Mouse (Mus musculus) liver, adult 2 months (tissue): Measurements from ENCODE around the gene Olfr968. TPM values are rescaled to one million over a fixed set of nuclear protein-coding genes. Genes with fewer than 3 reads are reported as not detected.

Source experiments
- DNase-seq: peaks from one replicate; pipeline ENCODE4 v3.0.0-alpha.2; 2011; ENCODE audit warnings: low read depth, low spot score; ENCODE audit errors: extremely low read depth
- H3K27ac ChIP-seq: fragments of 200-500 bp; replicated peaks from 2 replicates; pipeline ENCODE4 v1.5.1; 2012; ENCODE audit warnings: low read depth, mild to moderate bottlenecking, control low read depth, inconsistent platforms, low read length; ENCODE audit not compliant: insufficient read depth
- H3K27me3 ChIP-seq: fragments of 200-500 bp; 2 replicates; pipeline ENCODE4 v1.6.1; 2012; ENCODE audit warnings: mild to moderate bottlenecking, moderate library complexity, low read length, inconsistent platforms; ENCODE audit not compliant: control insufficient read depth, insufficient read depth
- H3K36me3 ChIP-seq: fragments of 200-500 bp; 2 replicates; pipeline ENCODE4 v1.6.1; 2012; ENCODE audit warnings: low read length, inconsistent platforms; ENCODE audit not compliant: control insufficient read depth, insufficient read depth
- H3K4me1 ChIP-seq: fragments of 200-500 bp; 2 replicates; pipeline ENCODE4 v1.6.1; 2011; ENCODE audit warnings: low read length; ENCODE audit not compliant: control insufficient read depth, insufficient read depth
- H3K4me3 ChIP-seq: fragments of 200-500 bp; 2 replicates; pipeline ENCODE4 v1.5.1; 2011; ENCODE audit warnings: low read depth, mild to moderate bottlenecking, control low read depth, low read length, moderate library complexity; ENCODE audit not compliant: insufficient read depth
- H3K79me2 ChIP-seq: fragments of 200-500 bp; 2 replicates; pipeline ENCODE4 v1.6.1; 2012; ENCODE audit warnings: inconsistent platforms, mild to moderate bottlenecking, low read length, moderate library complexity; ENCODE audit not compliant: control insufficient read depth, insufficient read depth
- H3K9ac ChIP-seq: fragments of 200-500 bp; 2 replicates; pipeline ENCODE4 v1.6.1; 2012; ENCODE audit warnings: low read depth, mild to moderate bottlenecking, control low read depth, inconsistent platforms, low read length
- CTCF ChIP-seq: fragments of 200-500 bp; IDR thresholded peaks from 2 replicates; pipeline ENCODE4 v1.5.1; 2011; ENCODE audit warnings: low read depth, low read length, control low read depth
- POLR2A ChIP-seq: fragments of 200-500 bp; IDR thresholded peaks from 2 replicates; pipeline ENCODE4 v1.6.1; 2011; ENCODE audit warnings: low read length, control low read depth; ENCODE audit not compliant: insufficient read depth; ENCODE audit errors: extremely low read depth
- polyA plus RNA-seq: library from polyadenylated mRNA; depleted of rRNA; stranded (reverse); fragments of >200 nt; gene quantifications from 2 replicates; pipeline ENCODE4 v1.2.3, GENCODE M21; 2012; rRNA removed
- total RNA-seq: library from RNA; depleted of rRNA; stranded (reverse); fragments of >200 nt; gene quantifications from 2 replicates; pipeline ENCODE4 v1.2.3, GENCODE M21; 2014; rRNA removed

The Olfr968 gene
- total and polyA plus RNA-seq, 2 experiments: not detected

DNA sequence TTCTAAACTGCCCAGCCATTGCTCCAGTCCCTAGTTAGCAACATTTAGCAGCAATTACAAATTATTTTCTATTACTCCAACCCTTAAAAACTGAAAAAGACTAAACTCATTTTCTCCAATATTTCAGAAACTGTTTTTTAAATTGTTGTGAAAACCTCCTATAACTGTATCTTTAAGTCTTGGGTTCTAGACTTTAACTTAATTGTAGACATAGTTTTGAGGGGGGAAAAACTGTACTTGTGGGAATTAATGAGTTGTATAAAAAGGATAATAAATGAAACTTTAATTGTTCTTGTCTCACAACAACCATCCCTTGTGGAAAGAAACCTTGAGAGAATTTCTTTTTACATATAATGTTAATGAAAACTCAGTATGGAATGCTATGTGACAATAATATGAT, 52.4 kb downstream of the Olfr968 start, which contains the start of gene Olfr150:
Gene Olfr150 (plus strand): TSS at position 301 of the 400 bp plus-strand sequence.
- TF ChIP-seq CTCF (no peak), POLR2A (no peak)
- H3K79me2 ChIP-seq: no peaks in the 10 kb centered on the region

More for the DNA sequence above, 52.4 kb downstream of the Olfr968 start, which contains the start of gene Olfr150:
- H3K36me3 ChIP-seq: no peaks in the 10 kb centered on the region
- no peak for DNase-seq
- H3K27me3 ChIP-seq: no peaks in the 10 kb centered on the region
- no peak within 1 kb of the TSS for H3K9ac ChIP-seq
- no peak within 1 kb of the TSS for H3K4me3 ChIP-seq
- H3K4me1 ChIP-seq: no peaks in the 10 kb centered on the region
- H3K27ac ChIP-seq: no peak within 1 kb of the TSS

Other genes with a start within 250 kb of the Olfr968 start
- not detected in 2 replicates for gene Olfr958, start 229.2 kb downstream of the Olfr968 start, total RNA-seq
- not detected in 2 replicates for gene Olfr958, start 229.2 kb downstream of the Olfr968 start, polyA plus RNA-seq
- gene Olfr959, start 207.7 kb downstream of the Olfr968 start, total RNA-seq: not detected in 2 replicates
- not detected in 2 replicates for gene Olfr959, start 207.7 kb downstream of the Olfr968 start, polyA plus RNA-seq
- 0.07 and 0.09 TPM in 2 replicates for gene AW551984, start 178.8 kb downstream of the Olfr968 start, total RNA-seq
- gene AW551984, start 178.8 kb downstream of the Olfr968 start, polyA plus RNA-seq: 0.01 and 0.13 TPM in 2 replicates
- gene Olfr148, start 172.6 kb downstream of the Olfr968 start, total RNA-seq: not detected in 2 replicates
- gene Olfr148, start 172.6 kb downstream of the Olfr968 start, polyA plus RNA-seq: not detected in 2 replicates
- gene Olfr960, start 161.9 kb downstream of the Olfr968 start, total RNA-seq: not detected in 2 replicates
- gene Olfr960, start 161.9 kb downstream of the Olfr968 start, polyA plus RNA-seq: not detected in 2 replicates
- gene Olfr961, start 138.2 kb downstream of the Olfr968 start, total RNA-seq: not detected in 2 replicates
- gene Olfr961, start 138.2 kb downstream of the Olfr968 start, polyA plus RNA-seq: not detected in 2 replicates
- not detected in 2 replicates for gene Olfr963, start 116.0 kb downstream of the Olfr968 start, total RNA-seq
- gene Olfr963, start 116.0 kb downstream of the Olfr968 start, polyA plus RNA-seq: not detected in 2 replicates
- not detected in 2 replicates for gene Olfr149, start 76.1 kb downstream of the Olfr968 start, total RNA-seq
- gene Olfr149, start 76.1 kb downstream of the Olfr968 start, polyA plus RNA-seq: not detected in 2 replicates
- gene Olfr965, start 71.9 kb downstream of the Olfr968 start, total RNA-seq: not detected in 2 replicates
- gene Olfr965, start 71.9 kb downstream of the Olfr968 start, polyA plus RNA-seq: not detected in 2 replicates
- gene Olfr150, start 52.3 kb downstream of the Olfr968 start, total RNA-seq: not detected in 2 replicates
- gene Olfr150, start 52.3 kb downstream of the Olfr968 start, polyA plus RNA-seq: not detected in 2 replicates
- not detected in 2 replicates for gene Olfr967, start 37.0 kb downstream of the Olfr968 start, total RNA-seq
- not detected in 2 replicates for gene Olfr967, start 37.0 kb downstream of the Olfr968 start, polyA plus RNA-seq
- gene Olfr969, start 7.7 kb upstream of the Olfr968 start, total RNA-seq: not detected in 2 replicates
- gene Olfr969, start 7.7 kb upstream of the Olfr968 start, polyA plus RNA-seq: not detected in 2 replicates
- not detected in 2 replicates for gene Olfr970, start 25.6 kb upstream of the Olfr968 start, total RNA-seq
- not detected in 2 replicates for gene Olfr970, start 25.6 kb upstream of the Olfr968 start, polyA plus RNA-seq
- not detected in 2 replicates for gene Olfr971, start 53.6 kb upstream of the Olfr968 start, total RNA-seq
- not detected in 2 replicates for gene Olfr971, start 53.6 kb upstream of the Olfr968 start, polyA plus RNA-seq
- gene Olfr972, start 83.2 kb upstream of the Olfr968 start, total RNA-seq: not detected in 2 replicates
- gene Olfr972, start 83.2 kb upstream of the Olfr968 start, polyA plus RNA-seq: not detected in 2 replicates
- gene Olfr229, start 124.1 kb upstream of the Olfr968 start, total RNA-seq: not detected in 2 replicates
- not detected in 2 replicates for gene Olfr229, start 124.1 kb upstream of the Olfr968 start, polyA plus RNA-seq
- gene Olfr974, start 154.2 kb upstream of the Olfr968 start, total RNA-seq: not detected in 2 replicates
- gene Olfr974, start 154.2 kb upstream of the Olfr968 start, polyA plus RNA-seq: not detected in 2 replicates
- gene Olfr975, start 168.8 kb upstream of the Olfr968 start, total RNA-seq: not detected in 2 replicates
- not detected in 2 replicates for gene Olfr975, start 168.8 kb upstream of the Olfr968 start, polyA plus RNA-seq
- not detected in 2 replicates for gene Olfr976, start 177.9 kb upstream of the Olfr968 start, total RNA-seq
- not detected in 2 replicates for gene Olfr976, start 177.9 kb upstream of the Olfr968 start, polyA plus RNA-seq
- not detected in 2 replicates for gene Olfr978, start 208.9 kb upstream of the Olfr968 start, total RNA-seq
- not detected in 2 replicates for gene Olfr978, start 208.9 kb upstream of the Olfr968 start, polyA plus RNA-seq
- gene Olfr979, start 220.2 kb upstream of the Olfr968 start, total RNA-seq: not detected in 2 replicates
- not detected in 2 replicates for gene Olfr979, start 220.2 kb upstream of the Olfr968 start, polyA plus RNA-seq
- not detected in 2 replicates for gene Olfr980, start 226.3 kb upstream of the Olfr968 start, total RNA-seq
- not detected in 2 replicates for gene Olfr980, start 226.3 kb upstream of the Olfr968 start, polyA plus RNA-seq
- not detected in 2 replicates for gene Olfr981, start 238.2 kb upstream of the Olfr968 start, total RNA-seq
- gene Olfr981, start 238.2 kb upstream of the Olfr968 start, polyA plus RNA-seq: not detected in 2 replicates